Mouse (Mus musculus): Measurements from ENCODE around the gene Fam98a.

Fam98a gene

DNA sequence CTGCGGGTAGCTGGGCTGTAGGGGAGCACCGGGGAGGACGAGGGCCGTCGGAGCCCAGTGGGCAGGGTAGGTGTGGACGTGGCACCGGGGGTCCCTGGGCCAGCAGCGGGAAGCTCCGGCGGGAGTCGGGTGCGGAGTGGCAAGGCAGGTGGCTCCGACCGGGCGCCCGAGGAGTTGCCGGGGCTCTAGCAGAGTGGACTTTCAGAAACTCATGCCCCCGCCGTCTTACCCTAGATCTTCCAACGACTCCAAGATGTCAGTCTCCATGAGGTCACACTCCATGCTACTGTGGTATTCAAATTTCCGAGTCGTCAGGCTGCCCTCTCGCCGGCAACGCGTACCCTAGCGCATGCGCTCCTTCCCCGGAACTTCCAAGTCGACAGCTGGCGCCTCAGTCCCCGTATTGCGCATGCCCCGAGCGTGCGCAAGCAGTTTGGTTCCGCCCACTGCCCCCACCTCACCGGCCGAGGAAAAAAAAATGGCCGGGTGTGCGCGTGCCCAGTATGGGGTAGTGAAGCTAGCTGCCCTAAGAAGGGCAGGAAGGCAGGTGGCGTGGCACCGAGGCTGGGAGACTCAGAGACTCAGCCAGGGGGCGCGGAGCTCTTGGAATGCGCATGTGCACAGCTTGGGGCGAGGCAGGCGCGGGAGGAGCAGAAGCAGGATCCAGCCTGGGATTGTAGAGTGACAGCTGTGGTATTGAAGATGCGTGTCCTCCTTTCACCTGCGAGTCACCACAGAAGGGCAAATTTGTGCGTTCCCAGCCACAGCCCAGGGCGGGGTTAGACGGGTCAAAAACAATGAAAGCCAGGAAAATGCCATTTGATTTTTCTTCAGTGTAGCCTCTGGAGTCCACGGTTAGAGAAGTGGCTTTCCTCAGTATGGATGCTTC is at the start of gene Fam98a:
TSS of gene Fam98a (minus strand) at position 435 of the 889 bp plus-strand sequence.
- peak; percentile 97 for DNase-seq

GRCm38 (mm10) chr17:75598652-75599051 is 46.9 kb upstream of the Fam98a start:
- DNase-seq: no peak

DNA sequence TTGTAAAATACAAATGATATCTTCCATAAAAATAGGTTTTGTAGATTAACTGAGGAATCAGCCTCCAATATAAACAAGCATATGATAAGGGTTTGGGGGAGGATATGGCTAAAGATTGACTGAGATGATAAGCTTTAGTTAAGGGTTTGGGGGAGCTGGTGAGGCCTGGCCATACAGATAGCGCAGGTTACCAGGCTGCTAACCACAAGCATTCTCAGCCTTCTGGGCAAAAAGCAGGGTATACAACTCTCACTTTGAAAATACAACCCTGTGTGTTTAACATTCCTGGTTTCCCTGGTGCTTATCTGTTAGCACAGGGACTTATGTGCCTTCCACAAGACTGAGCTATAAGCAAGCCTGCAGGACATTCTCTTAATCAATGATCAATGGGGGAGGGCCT is 31.0 kb upstream of the Fam98a start:
- DNase-seq: no peak

DNA sequence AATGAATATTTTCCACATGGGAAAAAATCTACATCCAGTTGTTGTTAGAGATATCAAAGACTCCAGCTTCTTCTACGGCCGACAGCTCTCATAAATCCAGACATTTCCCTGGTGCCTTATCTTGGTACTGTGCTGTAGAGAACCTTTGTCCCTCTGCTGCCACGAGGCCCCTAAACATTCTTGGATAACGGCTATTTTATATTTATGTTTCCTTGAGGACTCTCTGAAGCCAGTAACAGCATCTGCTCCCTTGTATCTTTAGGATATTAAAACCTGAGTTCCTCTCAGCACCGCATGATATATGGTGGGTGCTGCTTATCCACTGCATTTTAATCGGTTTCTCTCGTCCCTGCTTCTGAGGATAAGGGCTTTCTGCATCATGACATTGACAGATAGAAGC is 23.9 kb upstream of the Fam98a start:
- no peak for DNase-seq

GRCm38 (mm10) chr17:75558041-75558440 is 6.3 kb upstream of the Fam98a start:
- no peak for DNase-seq

- DNase-seq: no peak
Measured at GRCm38 (mm10) chr17:75557031-75557430, 5.3 kb upstream of the Fam98a start.

- peak; percentile 20 for DNase-seq
Measured at GRCm38 (mm10) chr17:75550771-75551413, 854 bp downstream of the Fam98a start.

DNA sequence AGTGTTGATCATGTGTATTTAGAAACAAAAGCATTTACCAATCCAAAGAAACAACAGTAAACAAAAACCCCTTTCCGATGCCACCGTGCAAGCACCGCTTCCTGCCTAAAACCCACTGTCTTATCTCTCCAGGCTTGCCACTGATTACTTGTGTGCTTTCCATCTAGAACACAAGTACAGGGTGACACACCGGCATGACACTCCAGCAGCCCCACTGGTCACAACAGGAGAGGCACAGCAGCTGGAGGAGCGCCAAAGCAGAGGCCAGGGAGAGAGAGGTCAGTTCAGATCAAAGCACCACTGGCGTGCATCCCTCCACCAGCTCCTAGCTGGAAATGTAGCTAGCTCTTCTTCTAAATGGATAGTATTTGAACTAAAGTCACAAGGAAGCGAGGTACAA is 7.5 kb downstream of the Fam98a start:
- no peak for DNase-seq

DNA sequence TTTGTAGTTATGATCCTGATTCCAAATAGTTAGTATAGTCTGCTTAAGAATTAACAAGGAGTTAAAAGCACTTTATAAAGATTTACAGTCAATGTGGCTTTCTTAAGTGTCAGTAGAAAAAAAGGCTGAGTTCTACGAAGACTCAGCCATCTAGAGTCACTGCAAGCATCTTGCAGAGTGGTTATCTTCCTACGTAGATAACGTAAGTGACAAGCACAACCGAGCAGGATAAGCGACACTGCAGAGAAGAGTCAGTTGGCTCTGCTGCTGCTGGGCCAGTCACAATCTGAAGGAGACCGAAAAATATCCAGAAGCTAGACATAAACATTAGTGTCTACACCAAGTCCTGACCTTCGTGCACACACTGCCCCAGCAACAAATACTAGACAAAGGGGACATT is 8.3 kb downstream of the Fam98a start:
- DNase-seq: no peak

- no peak for DNase-seq
Measured at GRCm38 (mm10) chr17:75539841-75540240, 11.9 kb downstream of the Fam98a start.

- DNase-seq: no peak
Measured at GRCm38 (mm10) chr17:75539130-75539529, 12.6 kb downstream of the Fam98a start.

GRCm38 (mm10) chr17:75538431-75538830 is 13.3 kb downstream of the Fam98a start:
- no peak for DNase-seq

- no peak for DNase-seq
Measured at GRCm38 (mm10) chr17:75537050-75537445, 14.7 kb downstream of the Fam98a start.

DNA sequence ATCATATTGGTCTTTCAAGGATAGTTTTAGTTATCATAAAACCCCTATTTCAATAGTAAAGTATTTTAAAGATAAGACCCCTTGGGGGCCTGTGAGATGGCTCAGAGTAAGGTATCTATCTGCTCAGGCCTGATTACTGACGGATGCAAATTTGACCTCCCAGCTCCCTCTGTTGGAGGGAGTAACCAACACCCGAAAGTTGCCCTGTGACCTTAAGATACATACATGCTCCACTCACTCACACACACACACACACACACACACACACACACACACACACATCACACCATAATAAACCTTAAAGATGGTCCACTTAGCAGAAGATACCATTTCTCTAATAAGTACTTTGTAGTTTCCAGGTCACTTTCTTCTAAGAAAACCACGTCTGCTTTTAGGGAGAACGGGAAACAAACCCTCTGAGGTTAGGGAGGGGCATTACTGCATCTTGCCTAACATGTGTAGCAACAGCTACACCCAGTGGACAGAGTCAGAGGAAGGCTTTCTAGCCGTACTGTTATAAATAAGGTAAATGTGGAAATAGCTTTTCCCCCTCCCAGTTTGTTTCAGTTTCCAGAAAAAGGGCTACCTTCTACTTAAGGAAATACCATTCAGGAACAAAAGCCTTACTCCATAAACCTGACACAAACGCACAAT is 15.2 kb downstream of the Fam98a start:
- DNase-seq: no peak

DNA sequence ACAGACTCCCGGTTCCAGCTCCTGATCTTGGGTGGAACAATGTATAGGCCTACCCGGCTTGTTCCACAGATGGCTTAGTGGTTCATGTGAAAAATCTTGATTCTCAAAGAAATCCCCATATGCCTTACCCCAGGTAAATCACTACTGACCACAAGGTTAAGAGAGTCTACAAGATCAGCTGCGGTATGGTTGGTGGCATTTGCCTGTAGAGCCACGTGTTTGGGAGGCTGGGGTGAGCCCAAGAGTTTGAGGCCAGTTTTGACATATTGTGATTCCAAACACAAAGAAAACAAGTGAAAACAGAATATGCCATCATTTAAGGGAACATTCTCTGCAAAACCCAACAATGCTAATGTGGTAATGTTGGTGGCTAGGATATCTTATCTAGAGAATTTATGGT is 16.1 kb downstream of the Fam98a start:
- no peak for DNase-seq

DNA sequence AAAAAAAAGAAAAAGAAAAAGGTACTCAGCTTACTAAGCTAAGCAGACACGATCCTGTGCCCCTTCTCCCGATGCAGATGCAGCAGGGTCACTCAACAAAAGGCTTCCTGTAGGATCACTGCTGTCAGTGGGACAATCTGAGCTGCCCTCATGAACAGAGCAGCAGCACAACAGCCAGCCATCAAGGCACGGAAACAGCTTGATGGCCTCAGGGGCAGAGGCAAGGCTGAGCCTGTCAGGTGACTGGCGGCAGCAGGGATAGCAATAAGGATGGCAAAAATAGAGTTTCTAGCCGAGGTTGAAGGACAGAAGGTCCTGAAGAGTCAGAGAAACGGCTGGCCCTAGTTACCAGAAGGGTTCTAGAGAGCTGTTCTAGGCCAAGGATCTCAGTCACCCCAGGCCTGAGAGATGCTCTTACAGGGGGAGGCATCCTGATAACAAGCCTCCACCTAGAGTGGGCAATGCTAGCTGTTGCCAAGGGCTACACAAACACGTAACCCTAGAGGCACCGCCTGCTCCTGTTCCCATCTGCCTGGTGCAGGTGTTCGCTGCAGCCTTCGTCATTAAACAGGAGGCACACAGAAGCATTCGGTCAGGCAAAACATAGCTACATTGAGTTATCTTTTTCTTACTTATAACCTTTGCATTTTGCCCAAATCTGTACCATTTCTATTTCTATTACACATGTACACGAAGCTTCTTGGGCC is 17.3 kb downstream of the Fam98a start:
- no peak for DNase-seq

DNA sequence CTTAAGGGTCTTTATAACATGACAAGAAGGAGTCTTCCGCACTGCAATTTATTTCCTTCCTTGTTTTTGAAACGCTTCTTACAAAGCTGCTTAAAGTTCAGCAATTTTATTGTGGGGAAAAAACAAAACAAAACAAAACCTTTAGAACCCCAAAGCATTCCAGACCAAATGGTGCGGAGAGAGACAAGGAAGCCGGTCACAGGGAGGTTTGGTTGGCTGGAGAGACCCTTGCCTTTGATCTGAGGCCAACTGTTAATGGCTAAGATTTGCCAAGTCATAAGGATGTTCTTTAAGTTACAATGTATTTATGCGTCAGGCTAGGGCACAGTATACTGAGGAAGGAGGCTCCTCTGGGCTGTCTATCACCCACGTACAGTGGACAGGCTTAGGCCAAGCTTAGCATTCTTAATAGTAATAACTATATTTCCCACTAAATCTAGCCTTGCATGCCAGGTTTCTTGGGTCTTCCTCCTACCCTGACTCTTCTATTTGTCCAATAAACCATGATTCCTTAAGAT is 19.2 kb downstream of the Fam98a start:
- no peak for DNase-seq

GRCm38 (mm10) chr17:75529222-75529935 is 22.4 kb downstream of the Fam98a start:
- no peak for DNase-seq

DNA sequence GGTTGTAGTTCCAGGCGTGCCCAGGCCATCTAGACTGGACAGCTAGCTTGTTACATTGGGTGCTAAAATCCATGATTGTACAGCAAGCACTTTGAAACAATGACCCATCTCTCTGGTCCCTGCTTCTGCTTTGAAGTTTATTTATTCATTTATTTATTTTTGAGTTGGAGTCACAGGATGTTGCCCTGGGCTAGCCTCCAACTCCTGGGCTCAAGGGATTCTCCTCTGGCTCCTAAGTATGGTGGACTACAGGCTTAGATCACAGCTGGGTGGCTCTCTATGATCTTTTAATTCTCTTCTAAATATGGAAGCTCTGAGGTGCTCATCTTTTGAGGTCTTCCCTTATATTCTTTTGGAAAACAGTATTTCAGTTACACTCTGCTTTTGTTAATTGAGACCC is 25.3 kb downstream of the Fam98a start:
- DNase-seq: no peak

DNA sequence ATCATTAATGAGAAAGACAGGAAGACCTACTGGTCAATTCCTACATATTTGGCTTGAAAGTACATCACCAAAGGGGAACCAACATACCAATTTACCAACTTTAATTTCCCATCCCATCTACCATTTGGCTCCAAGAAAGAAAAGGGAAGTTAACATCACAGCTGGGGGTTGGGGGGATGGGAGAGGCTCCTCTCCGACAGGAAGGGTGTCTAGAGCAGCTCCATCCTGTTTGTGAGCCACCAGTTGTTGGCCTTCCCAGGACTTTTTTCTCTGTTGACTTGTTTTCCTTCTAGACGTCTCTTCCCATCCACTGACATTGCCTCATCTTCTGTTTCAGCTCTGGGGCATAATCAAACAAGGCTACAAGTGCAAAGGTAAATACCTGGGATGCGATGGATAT is 27.9 kb downstream of the Fam98a start:
- DNase-seq: no peak

- no peak for DNase-seq
Measured at GRCm38 (mm10) chr17:75522347-75523065, 29.2 kb downstream of the Fam98a start.
